Mouse (Mus musculus): ENCODE measurements around the gene Aph1a. TPM values are rescaled to one million over a fixed set of nuclear protein-coding genes. Genes with fewer than 3 reads are reported as not detected.
A peak's percentile ranks its signal among the peaks of the same experiment; 100 is the strongest.

Aph1a gene
- total and polyA plus RNA-seq, 3 experiments: 110 to 170 TPM; not detected in 1

- TF ChIP-seq KAT2A (conservative IDR thresholded peaks at IDR 0.05; ENCODE audit: low read depth, low read length): no peak
Observed at GRCm38 (mm10) chr3:95906860-95907259, 13.1 kb downstream of the Aph1a start (continued).

- H3K27me3 ChIP-seq (ENCODE audit: control insufficient read depth in 1 of 2, insufficient read depth in 2 of 2, low read length in 2 of 2): peaks cover 8 to 22% of the 10 kb centered on the region in 2 experiments; a peak in 3 of 4 replicates
Observed at GRCm38 (mm10) chr3:95907613-95908012, 13.8 kb downstream of the Aph1a start.

GRCm38 (mm10) chr3:95914706-95915105 is 20.9 kb downstream of the Aph1a start:
- Histone ChIP-seq H3K79me2 (ENCODE audit: control insufficient read depth, insufficient read depth, low read length, poor library complexity) (no peaks in the 10 kb centered on the region), H3K27me3 (ENCODE audit: control insufficient read depth in 1 of 2, insufficient read depth in 2 of 2, low read length in 2 of 2) (peaks cover 0 to under 1% of the 10 kb centered on the region in 2 experiments; a peak in 1 of 4 replicates), H3K4me3 (ENCODE audit: control insufficient read depth in 1 of 2, insufficient read depth in 1 of 2, low read depth in 2 of 2, low read length in 2 of 2) (no peak overlapping the region), H3K36me3 (ENCODE audit: control insufficient read depth in 1 of 2, insufficient read depth in 2 of 2, low read length in 2 of 2) (0 out of 4 replicates have a peak, but pooled peaks cover 0 to 2% of the 10 kb centered on the region in 2 experiments), H3K9me3 (replicated peaks; ENCODE audit: insufficient read depth, low read length) (no peaks in the 10 kb centered on the region), H3K27ac (ENCODE audit: control insufficient read depth, low read depth, low read length) (no peak overlapping the region), H3K9ac (ENCODE audit: control insufficient read depth, low read depth, low read length, poor library complexity, severe bottlenecking) (no peak overlapping the region), H3K4me1 (ENCODE audit: control insufficient read depth in 1 of 2, insufficient read depth in 2 of 2, low read length in 2 of 2) (peaks cover 6 to 7% of the 10 kb centered on the region in 2 experiments; a peak in 3 of 4 replicates)
- DNase-seq (ENCODE audit: low read depth, low spot score): peak; percentile 64
- TF ChIP-seq TAL1 (IDR thresholded peaks at IDR 0.05; ENCODE audit: low read length) (peak; percentile 53), NELFE (IDR thresholded peaks at IDR 0.05; ENCODE audit: low read depth, low read length) (no peak), SMC3 (IDR thresholded peaks at IDR 0.05; ENCODE audit: low read depth, low read length) (no peak), BHLHE40 (IDR thresholded peaks at IDR 0.05; ENCODE audit: borderline replicate concordance, low read depth, low read length) (no peak), EP300 (IDR thresholded peaks at IDR 0.05; ENCODE audit: low read depth in 1 of 2, low read length in 2 of 2) (peak; percentile 51 to 79), USF2 (IDR thresholded peaks at IDR 0.05; ENCODE audit: borderline replicate concordance in 1 of 2, insufficient read depth in 1 of 2, low read depth in 1 of 2, low read length in 2 of 2) (no peak), ELF1 (IDR thresholded peaks at IDR 0.05; ENCODE audit: low read depth, low read length) (no peak), UBTF (IDR thresholded peaks at IDR 0.05; ENCODE audit: borderline replicate concordance, insufficient read depth, low read depth, low read length) (no peak), TCF12 (IDR thresholded peaks at IDR 0.05; ENCODE audit: low read depth, low read length) (peak; percentile 63), RCOR1 (IDR thresholded peaks at IDR 0.05; ENCODE audit: low read depth, low read length) (0 out of 2 replicates have a peak, but pooled peaks have one; percentile 14), E2F4 (IDR thresholded peaks at IDR 0.05; ENCODE audit: borderline replicate concordance, low read depth, low read length) (no peak), GATA1 (IDR thresholded peaks at IDR 0.05; ENCODE audit: low read depth, low read length) (peak; percentile 95), CTCF (IDR thresholded peaks at IDR 0.05 in 2 of 3, conservative IDR thresholded peaks at IDR 0.05 in 1 of 3; ENCODE audit: control insufficient read depth in 1 of 3, insufficient read depth in 1 of 3, low read depth in 2 of 3, low read length in 3 of 3, poor library complexity in 1 of 3, severe bottlenecking in 1 of 3) (no peak), SIN3A (IDR thresholded peaks at IDR 0.05; ENCODE audit: low read length) (0 out of 2 replicates have a peak, but pooled peaks have one; percentile 24)

More at GRCm38 (mm10) chr3:95907613-95908012, 13.8 kb downstream of the Aph1a start:
- Histone ChIP-seq H3K4me1 (ENCODE audit: control insufficient read depth in 1 of 2, insufficient read depth in 2 of 2, low read length in 2 of 2) (peaks cover 0 to 5% of the 10 kb centered on the region in 2 experiments; a peak in 2 of 4 replicates), H3K9ac (ENCODE audit: control insufficient read depth, low read depth, low read length, poor library complexity, severe bottlenecking) (peak overlapping the region; percentile 63), H3K36me3 (ENCODE audit: control insufficient read depth in 1 of 2, insufficient read depth in 2 of 2, low read length in 2 of 2) (peaks cover 0 to 4% of the 10 kb centered on the region in 2 experiments; a peak in 1 of 4 replicates), H3K9me3 (replicated peaks; ENCODE audit: insufficient read depth, low read length) (no peaks in the 10 kb centered on the region), H3K79me2 (ENCODE audit: control insufficient read depth, insufficient read depth, low read length, poor library complexity) (no peaks in the 10 kb centered on the region), H3K4me3 (ENCODE audit: control insufficient read depth in 1 of 2, insufficient read depth in 1 of 2, low read depth in 2 of 2, low read length in 2 of 2) (no peak overlapping the region; a peak in 2 of 4 replicates), H3K27ac (ENCODE audit: control insufficient read depth, low read depth, low read length) (no peak overlapping the region)
- TF ChIP-seq SIN3A (IDR thresholded peaks at IDR 0.05; ENCODE audit: low read length) (no peak), HCFC1 (IDR thresholded peaks at IDR 0.05; ENCODE audit: low read depth, low read length) (no peak), ZC3H11A (IDR thresholded peaks at IDR 0.05; ENCODE audit: low read depth, low read length) (no peak), BHLHE40 (IDR thresholded peaks at IDR 0.05; ENCODE audit: borderline replicate concordance, low read depth, low read length) (no peak), RCOR1 (IDR thresholded peaks at IDR 0.05; ENCODE audit: low read depth, low read length) (no peak), MYB (IDR thresholded peaks at IDR 0.05; ENCODE audit: low read depth, low read length) (no peak), MYC (IDR thresholded peaks at IDR 0.05; ENCODE audit: low read depth, low read length) (no peak)
- DNase-seq (ENCODE audit: low read depth, low spot score): no peak
